Mouse (Mus musculus) thymus, adult 2 months (tissue): ENCODE measurements around the gene Parn.

Experiments
- CTCF ChIP-seq: fragments of 200-500 bp; IDR thresholded peaks from 2 replicates; pipeline ENCODE4 v1.5.1; 2012; ENCODE audit warnings: mild to moderate bottlenecking, control low read depth, low read length, moderate library complexity, borderline replicate concordance; ENCODE audit not compliant: control insufficient read depth, poor library complexity, insufficient read depth; ENCODE audit errors: extremely low read depth
- POLR2A ChIP-seq: fragments of 200-500 bp; IDR thresholded peaks from 2 replicates; pipeline ENCODE4 v1.6.1; 2012; ENCODE audit warnings: mild to moderate bottlenecking, low read length, control low read depth, moderate library complexity; ENCODE audit not compliant: control insufficient read depth, poor library complexity, insufficient read depth; ENCODE audit errors: extremely low read depth

- no peak for TF ChIP-seq CTCF
- TF ChIP-seq POLR2A, result no peak
Measured at GRCm38 (mm10) chr16:13674511-13674910, 6.5 kb upstream of the Parn start.
